Mouse (Mus musculus): ENCODE data around the gene Tmem217. TPM values are rescaled to one million over a fixed set of nuclear protein-coding genes. Genes with fewer than 3 reads are reported as not detected.

Tmem217 gene
- polyA plus RNA-seq (2011; ENCODE audit: insufficient read depth, insufficient read length, low read depth, missing spikeins), result not detected in 2 replicates

DNA sequence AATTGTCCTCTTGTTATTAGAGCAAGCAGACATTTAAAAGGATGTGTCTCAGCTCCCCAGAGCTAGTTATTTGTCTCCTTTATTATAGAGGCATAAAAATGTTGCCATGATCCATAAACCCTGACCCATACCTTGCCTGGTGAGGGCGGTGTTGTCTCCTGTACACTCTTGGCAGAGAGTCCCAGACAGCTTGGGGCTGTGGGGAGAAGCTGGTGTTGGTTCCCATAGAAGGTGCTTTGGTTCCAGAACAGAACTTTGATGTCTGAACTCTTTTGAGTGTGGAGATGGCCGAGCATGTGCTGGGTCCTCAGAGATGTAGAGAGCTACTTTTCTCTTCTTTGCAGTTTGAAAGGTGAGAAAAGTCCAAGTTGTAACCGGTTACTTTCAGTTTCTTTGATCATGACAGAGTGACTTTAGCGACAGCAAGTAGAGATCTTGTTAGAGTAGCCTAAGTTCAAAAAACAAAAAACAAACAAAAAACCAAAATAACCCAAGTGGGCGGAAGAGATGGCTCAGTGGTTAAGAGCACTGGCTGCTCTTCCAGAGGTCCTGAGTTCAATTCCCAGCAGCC is at the start of gene Tmem217:
Gene Tmem217 (minus strand): TSS at position 224 of the 571 bp plus-strand sequence.
- H3K9ac ChIP-seq (ENCODE audit: low read depth, poor library complexity, severe bottlenecking), result no peak within 1 kb of the TSS
- no peak for TF ChIP-seq POLR2A (IDR thresholded peaks at IDR 0.05; ENCODE audit: insufficient read depth, low read length)
- TF ChIP-seq CTCF (IDR thresholded peaks at IDR 0.05; ENCODE audit: low read depth, low read length), result no peak
- TF ChIP-seq EP300 (IDR thresholded peaks at IDR 0.05; ENCODE audit: insufficient read depth, low read depth, low read length), result no peak
- no peak within 1 kb of the TSS for H3K4me3 ChIP-seq (ENCODE audit: low read depth, low read length)

GRCm38 (mm10) chr17:29601391-29601790 is 49.2 kb upstream of the Tmem217 start:
- TF ChIP-seq POLR2A (IDR thresholded peaks at IDR 0.05; ENCODE audit: insufficient read depth, low read length) (no peak), CTCF (IDR thresholded peaks at IDR 0.05; ENCODE audit: low read depth, low read length) (no peak), EP300 (IDR thresholded peaks at IDR 0.05; ENCODE audit: insufficient read depth, low read depth, low read length) (no peak)
- no peak overlapping the region for H3K27ac ChIP-seq (ENCODE audit: insufficient read depth, low read length)
- H3K36me3 ChIP-seq (ENCODE audit: control insufficient read depth, insufficient read depth, low read length, poor library complexity, severe bottlenecking), result no peaks in the 10 kb centered on the region
- no peak overlapping the region for H3K4me3 ChIP-seq (ENCODE audit: low read depth, low read length)
- no peak overlapping the region for H3K9ac ChIP-seq (ENCODE audit: low read depth, poor library complexity, severe bottlenecking)
- H3K4me1 ChIP-seq (ENCODE audit: control insufficient read depth, insufficient read depth, low read length), result peaks cover 4% of the 10 kb centered on the region
- H3K27me3 ChIP-seq (ENCODE audit: control insufficient read depth, insufficient read depth, low read length, poor library complexity, severe bottlenecking), result no peaks in the 10 kb centered on the region
- no peaks in the 10 kb centered on the region for H3K9me3 ChIP-seq (replicated peaks; ENCODE audit: control insufficient read depth, insufficient read depth, low read length, poor library complexity, severe bottlenecking)

More for the DNA sequence above, at the start of gene Tmem217:
- Histone ChIP-seq H3K27me3 (ENCODE audit: control insufficient read depth, insufficient read depth, low read length, poor library complexity, severe bottlenecking) (no peaks in the 10 kb centered on the region), H3K36me3 (ENCODE audit: control insufficient read depth, insufficient read depth, low read length, poor library complexity, severe bottlenecking) (no peaks in the 10 kb centered on the region), H3K27ac (ENCODE audit: insufficient read depth, low read length) (no peak within 1 kb of the TSS), H3K4me1 (ENCODE audit: control insufficient read depth, insufficient read depth, low read length) (peaks cover 2% of the 10 kb centered on the region), H3K9me3 (replicated peaks; ENCODE audit: control insufficient read depth, insufficient read depth, low read length, poor library complexity, severe bottlenecking) (no peaks in the 10 kb centered on the region)

DNA sequence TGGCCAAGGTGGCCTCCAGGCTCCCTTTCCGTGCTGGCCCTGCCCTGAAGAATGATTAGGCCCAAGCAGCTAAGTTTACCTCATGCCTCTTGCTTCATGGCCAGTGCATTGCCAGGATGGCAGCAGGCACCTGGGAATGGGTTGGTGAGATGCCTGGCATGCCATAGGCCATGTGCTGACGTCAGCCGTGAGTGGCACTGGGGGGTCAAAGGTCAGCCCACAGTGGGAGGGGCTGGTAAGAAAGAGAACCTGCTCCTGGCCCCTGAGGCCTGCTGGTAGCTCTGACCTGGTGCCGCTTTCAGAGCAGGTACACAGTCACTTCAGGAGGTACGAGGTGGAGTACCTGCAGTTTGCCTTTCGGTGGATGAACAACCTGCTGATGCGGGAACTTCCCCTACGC is 47.4 kb upstream of the Tmem217 start:
- no peaks in the 10 kb centered on the region for H3K9me3 ChIP-seq (replicated peaks; ENCODE audit: control insufficient read depth, insufficient read depth, low read length, poor library complexity, severe bottlenecking)
- H3K27ac ChIP-seq (ENCODE audit: insufficient read depth, low read length), result no peak overlapping the region
- H3K27me3 ChIP-seq (ENCODE audit: control insufficient read depth, insufficient read depth, low read length, poor library complexity, severe bottlenecking), result no peaks in the 10 kb centered on the region
- TF ChIP-seq EP300 (IDR thresholded peaks at IDR 0.05; ENCODE audit: insufficient read depth, low read depth, low read length) (no peak), POLR2A (IDR thresholded peaks at IDR 0.05; ENCODE audit: insufficient read depth, low read length) (no peak), CTCF (IDR thresholded peaks at IDR 0.05; ENCODE audit: low read depth, low read length) (no peak)
- H3K4me3 ChIP-seq (ENCODE audit: low read depth, low read length), result no peak overlapping the region
- H3K36me3 ChIP-seq (ENCODE audit: control insufficient read depth, insufficient read depth, low read length, poor library complexity, severe bottlenecking), result no peaks in the 10 kb centered on the region
- no peaks in the 10 kb centered on the region for H3K4me1 ChIP-seq (ENCODE audit: control insufficient read depth, insufficient read depth, low read length)
- no peak overlapping the region for H3K9ac ChIP-seq (ENCODE audit: low read depth, poor library complexity, severe bottlenecking)

- no peak for TF ChIP-seq CTCF (IDR thresholded peaks at IDR 0.05; ENCODE audit: low read depth, low read length)
- Histone ChIP-seq H3K27ac (ENCODE audit: insufficient read depth, low read length) (no peak overlapping the region), H3K4me3 (ENCODE audit: low read depth, low read length) (no peak overlapping the region), H3K27me3 (ENCODE audit: control insufficient read depth, insufficient read depth, low read length, poor library complexity, severe bottlenecking) (no peaks in the 10 kb centered on the region), H3K4me1 (ENCODE audit: control insufficient read depth, insufficient read depth, low read length) (no peaks in the 10 kb centered on the region), H3K36me3 (ENCODE audit: control insufficient read depth, insufficient read depth, low read length, poor library complexity, severe bottlenecking) (no peaks in the 10 kb centered on the region), H3K9me3 (replicated peaks; ENCODE audit: control insufficient read depth, insufficient read depth, low read length, poor library complexity, severe bottlenecking) (no peaks in the 10 kb centered on the region), H3K9ac (ENCODE audit: low read depth, poor library complexity, severe bottlenecking) (no peak overlapping the region)
Measured at GRCm38 (mm10) chr17:29599051-29599450, 46.9 kb upstream of the Tmem217 start.

GRCm38 (mm10) chr17:29596771-29597132 is 44.6 kb upstream of the Tmem217 start:
- no peaks in the 10 kb centered on the region for H3K4me1 ChIP-seq (ENCODE audit: control insufficient read depth, insufficient read depth, low read length)
- H3K4me3 ChIP-seq (ENCODE audit: low read depth, low read length), result no peak overlapping the region
- no peak overlapping the region for H3K9ac ChIP-seq (ENCODE audit: low read depth, poor library complexity, severe bottlenecking)
- H3K9me3 ChIP-seq (replicated peaks; ENCODE audit: control insufficient read depth, insufficient read depth, low read length, poor library complexity, severe bottlenecking), result no peaks in the 10 kb centered on the region
- TF ChIP-seq POLR2A (IDR thresholded peaks at IDR 0.05; ENCODE audit: insufficient read depth, low read length) (no peak), EP300 (IDR thresholded peaks at IDR 0.05; ENCODE audit: insufficient read depth, low read depth, low read length) (no peak), CTCF (IDR thresholded peaks at IDR 0.05; ENCODE audit: low read depth, low read length) (no peak)
- no peaks in the 10 kb centered on the region for H3K27me3 ChIP-seq (ENCODE audit: control insufficient read depth, insufficient read depth, low read length, poor library complexity, severe bottlenecking)
- no peaks in the 10 kb centered on the region for H3K36me3 ChIP-seq (ENCODE audit: control insufficient read depth, insufficient read depth, low read length, poor library complexity, severe bottlenecking)
- H3K27ac ChIP-seq (ENCODE audit: insufficient read depth, low read length), result no peak overlapping the region

DNA sequence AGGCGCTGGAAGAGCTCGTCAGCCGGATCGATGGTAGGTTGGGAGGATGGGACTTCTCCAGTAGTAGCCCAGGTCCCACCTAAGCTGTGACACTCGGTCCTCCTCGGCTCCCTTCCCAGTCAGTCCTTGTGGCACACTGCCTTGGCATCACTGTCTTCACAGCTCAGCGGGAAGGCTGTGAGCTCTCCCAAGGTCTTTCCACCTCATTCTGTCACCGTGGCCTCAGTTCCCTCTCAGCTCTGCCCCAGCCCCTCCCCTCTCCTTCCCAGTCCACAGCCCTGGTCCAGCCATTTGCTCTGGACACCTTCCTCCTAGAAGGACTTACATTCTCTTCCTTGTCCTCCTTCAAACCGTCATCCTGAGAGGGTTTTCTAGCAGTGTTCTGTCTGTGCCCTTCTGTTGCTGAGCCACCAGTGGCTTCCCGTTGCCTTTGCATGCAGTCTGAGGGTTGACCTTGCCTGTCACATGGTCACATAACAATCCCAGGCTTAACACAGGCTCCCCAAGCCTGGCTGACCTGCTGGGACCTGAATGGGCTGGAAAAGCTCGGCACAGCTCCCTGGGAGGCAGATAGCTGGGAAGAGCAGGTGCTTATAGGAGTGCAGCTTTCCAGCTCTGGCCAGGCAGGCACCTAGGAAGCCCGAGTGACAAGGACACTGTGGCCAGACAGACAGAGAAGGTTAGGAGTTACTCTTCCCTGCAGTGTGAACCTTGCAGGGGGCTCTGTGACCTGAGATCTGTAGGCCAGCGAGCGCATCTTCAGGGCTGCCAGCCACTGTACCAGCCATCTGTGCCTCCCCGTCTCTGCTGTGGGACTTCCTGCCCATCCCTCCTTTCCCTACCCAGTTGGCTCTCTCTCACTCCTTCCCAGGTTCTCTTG is 43.9 kb upstream of the Tmem217 start:
- no peak for TF ChIP-seq CTCF (IDR thresholded peaks at IDR 0.05; ENCODE audit: low read depth, low read length)
- TF ChIP-seq EP300 (IDR thresholded peaks at IDR 0.05; ENCODE audit: insufficient read depth, low read depth, low read length), result no peak
- TF ChIP-seq POLR2A (IDR thresholded peaks at IDR 0.05; ENCODE audit: insufficient read depth, low read length), result no peak
- Histone ChIP-seq H3K27me3 (ENCODE audit: control insufficient read depth, insufficient read depth, low read length, poor library complexity, severe bottlenecking) (no peaks in the 10 kb centered on the region), H3K9me3 (replicated peaks; ENCODE audit: control insufficient read depth, insufficient read depth, low read length, poor library complexity, severe bottlenecking) (no peaks in the 10 kb centered on the region), H3K9ac (ENCODE audit: low read depth, poor library complexity, severe bottlenecking) (no peak overlapping the region), H3K4me3 (ENCODE audit: low read depth, low read length) (no peak overlapping the region), H3K36me3 (ENCODE audit: control insufficient read depth, insufficient read depth, low read length, poor library complexity, severe bottlenecking) (no peaks in the 10 kb centered on the region), H3K27ac (ENCODE audit: insufficient read depth, low read length) (no peak overlapping the region), H3K4me1 (ENCODE audit: control insufficient read depth, insufficient read depth, low read length) (no peaks in the 10 kb centered on the region)

Data from ES-Bruce4 (cell line).